Mouse (Mus musculus) heart, postnatal 25 days (tissue): Measurements from ENCODE around the gene Ethe1. TPM values are rescaled to one million over a fixed set of nuclear protein-coding genes. Genes with fewer than 3 reads are reported as not detected.

Experiments used
- DNase-seq: peaks from one replicate; pipeline ENCODE4 v3.0.0; 2022; ENCODE audit warnings: low spot score
- intact Hi-C: fragments of 180-260 bp; cut with DNase I; formaldehyde crosslinking; loops from one replicate; pipeline ENCODE4 v1.15.1; 2025
- total RNA-seq, 2 experiments: library from RNA; stranded (reverse); gene quantifications; 2 replicates each; pipeline ENCODE4 v1.2.3; 2021

Gene Ethe1
- total RNA-seq, 2 experiments from 2014 or later: 44.6 to 49.1 TPM

DNA sequence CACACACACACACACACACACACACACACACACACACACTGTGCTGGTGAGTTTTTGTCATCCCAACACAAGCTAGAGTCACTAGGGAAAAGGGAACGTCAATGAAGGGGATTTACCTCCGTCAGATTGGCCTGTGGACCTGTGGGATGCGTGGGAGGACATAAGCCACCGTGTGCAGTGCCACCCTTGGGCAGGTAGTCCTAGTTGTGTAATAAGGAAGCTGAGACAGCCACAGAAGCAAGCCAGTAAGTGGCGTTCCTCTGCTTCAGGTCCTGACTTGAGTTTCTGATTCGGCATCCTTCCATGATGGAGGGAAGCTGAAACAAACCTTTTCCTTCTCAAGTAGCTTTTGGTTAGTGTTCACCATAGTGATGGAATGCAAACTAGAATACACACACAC is 57.1 kb downstream of the Ethe1 start:
- intact Hi-C loops: no loop called here
- DNase-seq: no peak

DNA sequence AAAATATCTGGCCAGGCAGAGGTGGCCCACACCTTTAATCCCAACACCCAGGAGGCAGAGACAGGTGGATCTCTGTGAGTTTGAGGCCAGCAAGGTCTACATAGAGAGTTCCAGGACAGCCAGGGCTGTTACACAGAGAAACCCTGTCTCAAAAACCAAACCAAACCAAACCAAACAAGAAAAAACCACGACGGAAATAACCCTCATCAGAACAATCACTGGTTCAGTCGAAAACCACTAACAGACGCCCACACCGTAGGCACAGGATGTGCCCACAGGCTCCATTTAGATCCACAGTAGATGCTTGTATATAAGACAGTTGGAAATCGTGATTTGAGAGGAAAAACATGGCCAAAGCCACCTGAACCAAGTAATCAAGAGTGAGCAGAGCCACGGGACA is 57.7 kb downstream of the Ethe1 start:
- intact Hi-C loops: no loop called here
- DNase-seq: no peak

DNA sequence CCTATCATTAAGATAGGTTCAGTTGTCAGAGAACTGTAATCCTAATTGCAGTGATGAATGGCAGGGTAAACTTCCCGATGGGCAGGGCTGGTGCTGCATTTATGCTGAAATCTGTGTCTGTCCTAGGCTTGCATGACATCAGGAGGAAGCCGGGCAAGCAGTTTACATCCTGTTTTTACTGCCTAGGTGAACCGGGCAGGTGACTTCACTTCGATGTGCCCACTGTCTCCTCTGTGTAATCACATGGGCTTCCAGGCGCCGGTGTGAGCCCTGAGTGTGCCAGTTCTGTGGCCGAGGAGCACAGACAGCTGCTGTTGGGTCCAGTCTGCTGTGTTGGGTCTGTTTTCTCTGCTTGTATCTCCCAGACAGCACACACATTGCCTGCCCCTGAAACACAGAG is 59.1 kb downstream of the Ethe1 start:
- DNase-seq: no peak
- intact Hi-C loops: no loop called here

DNA sequence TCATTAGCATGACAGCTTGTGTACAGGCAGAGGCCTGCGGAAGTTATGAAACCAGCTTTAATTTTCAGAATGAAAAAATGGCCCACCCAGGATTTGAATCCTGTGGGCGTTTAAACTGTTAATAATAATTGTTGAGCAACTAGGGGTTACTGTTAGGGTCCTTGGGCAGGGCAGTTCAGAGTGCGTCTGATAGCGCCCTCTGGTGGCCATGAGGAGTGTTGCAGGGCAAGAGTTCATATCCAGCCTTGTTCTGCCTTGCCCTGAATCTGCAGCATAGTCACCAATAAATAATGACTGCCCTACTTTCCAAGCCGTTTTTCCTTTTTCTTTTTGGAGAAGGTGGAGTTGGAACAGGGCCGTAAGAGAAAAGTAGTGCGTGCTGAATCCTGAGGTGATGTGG is 66.3 kb downstream of the Ethe1 start:
- intact Hi-C loops: loop anchor here (2.0 to 10.0 kb wide), 2 partner anchors 53 to 179 kb away; no protein-coding TSS in a partner anchor
- DNase-seq: no peak

Other genes starting within 250 kb of the Ethe1 start
- not detected for gene Lypd5, start 238.3 kb upstream of the Ethe1 start, total RNA-seq
- gene Kcnn4, start 217.3 kb upstream of the Ethe1 start, total RNA-seq: under 1 TPM; 0.70 to 0.81 TPM
- 1 to 10 TPM; 7.6 TPM for gene Smg9, start 187.9 kb upstream of the Ethe1 start, total RNA-seq
- gene Irgc1, start 135.2 kb upstream of the Ethe1 start, total RNA-seq: not detected
- gene Plaur, start 125.1 kb upstream of the Ethe1 start, total RNA-seq: 1 to 10 TPM; 2.1 to 2.2 TPM
- 10 to 100 TPM; 13.1 to 13.9 TPM for gene Cadm4, start 105.5 kb upstream of the Ethe1 start, total RNA-seq
- 10 to 100 TPM; 15.1 to 15.6 TPM for gene Zfp428, start 80.5 kb upstream of the Ethe1 start, total RNA-seq
- gene AC161166.1, start 75.1 kb upstream of the Ethe1 start, total RNA-seq: not detected
- 10 to 100 TPM; 15.7 to 18.2 TPM for gene Irgq, start 56.9 kb upstream of the Ethe1 start, total RNA-seq
- gene Pinlyp, start 41.4 kb upstream of the Ethe1 start, total RNA-seq: not detected
- gene Xrcc1, start 41.3 kb upstream of the Ethe1 start, total RNA-seq: 10 to 100 TPM; 27.8 to 27.9 TPM
- gene Zfp575, start 98 bp downstream of the Ethe1 start, total RNA-seq: under 1 TPM; 0.08 to 0.17 TPM
- gene Phldb3, start 23.2 kb downstream of the Ethe1 start, total RNA-seq: under 1 TPM; 0.50 to 0.57 TPM
- not detected for gene Lypd3, start 49.0 kb downstream of the Ethe1 start, total RNA-seq
- gene Tex101, start 89.1 kb downstream of the Ethe1 start, total RNA-seq: not detected
- not detected for gene BC049730, start 121.7 kb downstream of the Ethe1 start, total RNA-seq
- not detected for gene Gm4763, start 139.4 kb downstream of the Ethe1 start, total RNA-seq
- gene Cd177, start 172.8 kb downstream of the Ethe1 start, total RNA-seq: under 1 TPM in 1 of 2 experiments, not detected in 1; 0.08 TPM
- gene Ceacam10, start 189.7 kb downstream of the Ethe1 start, total RNA-seq: not detected